Mouse (Mus musculus): ENCODE measurements at regions not wholly inside any gene's neighbourhood (a gene's known extent, or its start where the extent isn't known, plus 50 kb on each side); places are given as distances from the start of the nearest gene placed in this dataset.

GRCm38 (mm10) chrX:12409319-12409718, 178.3 kb upstream of the Atp6ap2 start:
- no peak overlapping the region for H3K4me3 ChIP-seq (ENCODE audit: low read depth, low read length)
- H3K27me3 ChIP-seq (ENCODE audit: insufficient read depth, low read length), result no peaks in the 10 kb centered on the region
- no peaks in the 10 kb centered on the region for H3K9me3 ChIP-seq (replicated peaks)
- DNase-seq (ENCODE audit: low spot score) (no peak), ATAC-seq (ENCODE audit: extremely low read depth, insufficient number of reproducible peaks, low FRiP score, poor library complexity, severe bottlenecking) (no peak)
- no peaks in the 10 kb centered on the region for H3K36me3 ChIP-seq (replicated peaks)
- TF ChIP-seq TAL1 (conservative IDR thresholded peaks at IDR 0.05; ENCODE audit: low read depth, low read length) (no peak), GATA2 (IDR thresholded peaks at IDR 0.05; ENCODE audit: borderline replicate concordance, low read depth, low read length) (no peak), CTCF (IDR thresholded peaks at IDR 0.05; ENCODE audit: low read depth, low read length) (no peak), GATA1 (IDR thresholded peaks at IDR 0.05; ENCODE audit: borderline replicate concordance, low read length) (no peak), POLR2AphosphoS5 (IDR thresholded peaks at IDR 0.05; ENCODE audit: insufficient replicate concordance, low read depth, low read length) (no peak)
- H3K4me1 ChIP-seq (ENCODE audit: insufficient read depth, low read depth, low read length), result no peaks in the 10 kb centered on the region

GRCm38 (mm10) chrX:12425566-12425965, 162.0 kb upstream of the Atp6ap2 start:
- Histone ChIP-seq H3K4me1 (ENCODE audit: insufficient read depth, low read depth, low read length) (no peaks in the 10 kb centered on the region), H3K4me3 (ENCODE audit: low read depth, low read length) (no peak overlapping the region), H3K9me3 (replicated peaks) (no peaks in the 10 kb centered on the region), H3K36me3 (replicated peaks) (no peaks in the 10 kb centered on the region), H3K27me3 (ENCODE audit: insufficient read depth, low read length) (0 out of 2 replicates have a peak, but pooled peaks cover 4% of the 10 kb centered on the region)
- no peak for DNase-seq (ENCODE audit: low spot score)
- TF ChIP-seq POLR2AphosphoS5 (IDR thresholded peaks at IDR 0.05; ENCODE audit: insufficient replicate concordance, low read depth, low read length) (no peak), TAL1 (conservative IDR thresholded peaks at IDR 0.05; ENCODE audit: low read depth, low read length) (no peak)
- ATAC-seq (ENCODE audit: extremely low read depth, insufficient number of reproducible peaks, low FRiP score, poor library complexity, severe bottlenecking), result no peak

GRCm38 (mm10) chrX:12426664-12427063, 160.9 kb upstream of the Atp6ap2 start:
- Histone ChIP-seq H3K4me1 (ENCODE audit: insufficient read depth, low read depth, low read length) (no peaks in the 10 kb centered on the region), H3K4me3 (ENCODE audit: low read depth, low read length) (no peak overlapping the region), H3K27me3 (ENCODE audit: insufficient read depth, low read length) (0 out of 2 replicates have a peak, but pooled peaks cover 4% of the 10 kb centered on the region), H3K36me3 (replicated peaks) (no peaks in the 10 kb centered on the region), H3K9me3 (replicated peaks) (no peaks in the 10 kb centered on the region)
- no peak for ATAC-seq (ENCODE audit: extremely low read depth, insufficient number of reproducible peaks, low FRiP score, poor library complexity, severe bottlenecking)
- no peak for TF ChIP-seq POLR2AphosphoS5 (IDR thresholded peaks at IDR 0.05; ENCODE audit: insufficient replicate concordance, low read depth, low read length)
- no peak for TF ChIP-seq GATA2 (IDR thresholded peaks at IDR 0.05; ENCODE audit: borderline replicate concordance, low read depth, low read length)
- TF ChIP-seq TAL1 (conservative IDR thresholded peaks at IDR 0.05; ENCODE audit: low read depth, low read length), result no peak
- TF ChIP-seq CTCF (IDR thresholded peaks at IDR 0.05; ENCODE audit: low read depth, low read length), result no peak
- no peak for TF ChIP-seq GATA1 (IDR thresholded peaks at IDR 0.05; ENCODE audit: borderline replicate concordance, low read length)
- no peak for DNase-seq (ENCODE audit: low spot score)

GRCm38 (mm10) chrX:12432289-12432688, 155.3 kb upstream of the Atp6ap2 start:
- DNase-seq (ENCODE audit: low spot score) (no peak), ATAC-seq (ENCODE audit: extremely low read depth, insufficient number of reproducible peaks, low FRiP score, poor library complexity, severe bottlenecking) (no peak)
- TF ChIP-seq GATA2 (IDR thresholded peaks at IDR 0.05; ENCODE audit: borderline replicate concordance, low read depth, low read length) (no peak), GATA1 (IDR thresholded peaks at IDR 0.05; ENCODE audit: borderline replicate concordance, low read length) (no peak), TAL1 (conservative IDR thresholded peaks at IDR 0.05; ENCODE audit: low read depth, low read length) (no peak)
- Histone ChIP-seq H3K36me3 (replicated peaks) (no peaks in the 10 kb centered on the region), H3K4me3 (ENCODE audit: low read depth, low read length) (no peak overlapping the region), H3K27me3 (ENCODE audit: insufficient read depth, low read length) (0 out of 2 replicates have a peak, but pooled peaks cover 4% of the 10 kb centered on the region), H3K9me3 (replicated peaks) (peaks cover 2% of the 10 kb centered on the region; the same call in 1 of the 2 replicates), H3K4me1 (ENCODE audit: insufficient read depth, low read depth, low read length) (no peaks in the 10 kb centered on the region)

- H3K36me3 ChIP-seq (replicated peaks), result no peaks in the 10 kb centered on the region
- no peaks in the 10 kb centered on the region for H3K4me1 ChIP-seq (ENCODE audit: insufficient read depth, low read depth, low read length)
- DNase-seq (ENCODE audit: low spot score) (no peak), ATAC-seq (ENCODE audit: extremely low read depth, insufficient number of reproducible peaks, low FRiP score, poor library complexity, severe bottlenecking) (no peak)
- no peak overlapping the region for H3K4me3 ChIP-seq (ENCODE audit: low read depth, low read length)
- TF ChIP-seq TAL1 (conservative IDR thresholded peaks at IDR 0.05; ENCODE audit: low read depth, low read length), result no peak
- no peak for TF ChIP-seq GATA1 (IDR thresholded peaks at IDR 0.05; ENCODE audit: borderline replicate concordance, low read length)
- no peak for TF ChIP-seq CTCF (IDR thresholded peaks at IDR 0.05; ENCODE audit: low read depth, low read length)
- TF ChIP-seq GATA2 (IDR thresholded peaks at IDR 0.05; ENCODE audit: borderline replicate concordance, low read depth, low read length), result no peak
- no peak for TF ChIP-seq POLR2AphosphoS5 (IDR thresholded peaks at IDR 0.05; ENCODE audit: insufficient replicate concordance, low read depth, low read length)
- H3K9me3 ChIP-seq (replicated peaks), result peaks cover 2% of the 10 kb centered on the region; the same call in 1 of the 2 replicates
- H3K27me3 ChIP-seq (ENCODE audit: insufficient read depth, low read length), result peaks cover 4% of the 10 kb centered on the region; the same call in 1 of the 2 replicates
Measured at GRCm38 (mm10) chrX:12435656-12436055, 151.9 kb upstream of the Atp6ap2 start.

GRCm38 (mm10) chrX:12436106-12436505, 151.5 kb upstream of the Atp6ap2 start:
- H3K9me3 ChIP-seq (replicated peaks), result peaks cover 2% of the 10 kb centered on the region; the same call in 1 of the 2 replicates
- DNase-seq (ENCODE audit: low spot score) (no peak), ATAC-seq (ENCODE audit: extremely low read depth, insufficient number of reproducible peaks, low FRiP score, poor library complexity, severe bottlenecking) (no peak)
- H3K36me3 ChIP-seq (replicated peaks), result no peaks in the 10 kb centered on the region
- no peaks in the 10 kb centered on the region for H3K4me1 ChIP-seq (ENCODE audit: insufficient read depth, low read depth, low read length)
- TF ChIP-seq CTCF (IDR thresholded peaks at IDR 0.05; ENCODE audit: low read depth, low read length) (no peak), GATA1 (IDR thresholded peaks at IDR 0.05; ENCODE audit: borderline replicate concordance, low read length) (no peak), TAL1 (conservative IDR thresholded peaks at IDR 0.05; ENCODE audit: low read depth, low read length) (no peak), GATA2 (IDR thresholded peaks at IDR 0.05; ENCODE audit: borderline replicate concordance, low read depth, low read length) (no peak), POLR2AphosphoS5 (IDR thresholded peaks at IDR 0.05; ENCODE audit: insufficient replicate concordance, low read depth, low read length) (no peak)
- no peak overlapping the region for H3K4me3 ChIP-seq (ENCODE audit: low read depth, low read length)
- peaks cover 4% of the 10 kb centered on the region; the same call in 1 of the 2 replicates for H3K27me3 ChIP-seq (ENCODE audit: insufficient read depth, low read length)

- DNase-seq (ENCODE audit: low spot score), result no peak
- no peaks in the 10 kb centered on the region for H3K9me3 ChIP-seq (replicated peaks)
- no peak for TF ChIP-seq POLR2AphosphoS5 (IDR thresholded peaks at IDR 0.05; ENCODE audit: insufficient replicate concordance, low read depth, low read length)
- no peak for TF ChIP-seq GATA2 (IDR thresholded peaks at IDR 0.05; ENCODE audit: borderline replicate concordance, low read depth, low read length)
- no peak for TF ChIP-seq TAL1 (conservative IDR thresholded peaks at IDR 0.05; ENCODE audit: low read depth, low read length)
- no peak for TF ChIP-seq CTCF (IDR thresholded peaks at IDR 0.05; ENCODE audit: low read depth, low read length)
- no peak for TF ChIP-seq GATA1 (IDR thresholded peaks at IDR 0.05; ENCODE audit: borderline replicate concordance, low read length)
- no peak for ATAC-seq (ENCODE audit: extremely low read depth, insufficient number of reproducible peaks, low FRiP score, poor library complexity, severe bottlenecking)
- H3K27me3 ChIP-seq (ENCODE audit: insufficient read depth, low read length), result peaks cover 11% of the 10 kb centered on the region
- no peaks in the 10 kb centered on the region for H3K4me1 ChIP-seq (ENCODE audit: insufficient read depth, low read depth, low read length)
- no peak overlapping the region for H3K4me3 ChIP-seq (ENCODE audit: low read depth, low read length)
- H3K36me3 ChIP-seq (replicated peaks), result no peaks in the 10 kb centered on the region
Measured at GRCm38 (mm10) chrX:12439447-12439846, 148.2 kb upstream of the Atp6ap2 start.

Data from G1E (cell line).